Mouse (Mus musculus) kidney, embryonic 15.5 days (tissue): ENCODE measurements around the gene Slc24a4. TPM values are rescaled to one million over a fixed set of nuclear protein-coding genes. Genes with fewer than 3 reads are reported as not detected.

Experiments used
- ATAC-seq: fragments of 200-750 bp; cut with Nextera tagmentation; replicated peaks from 2 replicates; pipeline ENCODE4 v1.8.0; 2017; ENCODE audit warnings: moderate TSS enrichment; ENCODE audit not compliant: low FRiP score
- H3K27ac ChIP-seq: fragments of 300-500 bp; sonication (generic); 2 replicates; pipeline ENCODE4 v1.5.1; 2015; ENCODE audit warnings: mild to moderate bottlenecking, inconsistent platforms
- H3K27me3 ChIP-seq: fragments of 300-500 bp; sonication (generic); 2 replicates; pipeline ENCODE4 v1.6.1; 2015; ENCODE audit warnings: inconsistent platforms
- H3K36me3 ChIP-seq: fragments of 300-500 bp; sonication (generic); 2 replicates; pipeline ENCODE4 v1.6.1; 2015; ENCODE audit warnings: inconsistent platforms
- H3K4me1 ChIP-seq: fragments of 300-500 bp; sonication (generic); 2 replicates; pipeline ENCODE4 v1.6.1; 2015; ENCODE audit warnings: inconsistent platforms
- H3K4me2 ChIP-seq: fragments of 300-500 bp; sonication (generic); 2 replicates; pipeline ENCODE4 v1.6.1; 2015; ENCODE audit warnings: moderate library complexity, mild to moderate bottlenecking, inconsistent platforms
- H3K4me3 ChIP-seq: fragments of 300-500 bp; sonication (generic); replicated peaks from 2 replicates; pipeline ENCODE4 v1.5.1; 2015; ENCODE audit warnings: mild to moderate bottlenecking, inconsistent platforms
- H3K9ac ChIP-seq: fragments of 300-500 bp; sonication (generic); 2 replicates; pipeline ENCODE4 v1.6.1; 2015; ENCODE audit warnings: mild to moderate bottlenecking, inconsistent platforms
- H3K9me3 ChIP-seq: fragments of 300-500 bp; sonication (generic); replicated peaks from 2 replicates; pipeline ENCODE4 v1.6.1; 2016; ENCODE audit warnings: inconsistent platforms
- WGBS: fragments of 180-500 bp; shearing (Covaris S2); methylation state at CpG from one replicate; pipeline ENCODE4 v1.1.7; 2015; ENCODE audit warnings: mixed read lengths; 5-methylcytosine and 5-hydroxymethylcytosine counted together
- polyA plus RNA-seq: library from polyadenylated mRNA; unstranded; fragments of >200 nt; fragmentation: Nextera tagmentation; extraction: Ambion mirVana; gene quantifications from 2 replicates; pipeline ENCODE4 v1.2.1, GENCODE M21; 2015

Gene Slc24a4
- polyA plus RNA-seq, 1 experiment from 2014 or later: 0.06 TPM

GRCm38 (mm10) chr12:102128791-102129507 lies 416 bp downstream of the Slc24a4 start:
- Histone ChIP-seq H3K9me3 (no peaks in the 10 kb centered on the region), H3K27me3 (peaks cover 73% of the 10 kb centered on the region), H3K9ac (peak overlapping the region; percentile 36; the same call in 1 of the 2 replicates), H3K36me3 (no peaks in the 10 kb centered on the region), H3K4me1 (peaks cover 22% of the 10 kb centered on the region), H3K4me2 (peak overlapping the region; percentile 99), H3K4me3 (peak overlapping the region; percentile 58), H3K27ac (no peak overlapping the region)
- WGBS: under 1% methylated on average over 72 of the region's 73 CpGs
- peak; percentile 87 for ATAC-seq

- Histone ChIP-seq H3K4me1 (peaks cover 22% of the 10 kb centered on the region), H3K27ac (no peak overlapping the region), H3K36me3 (no peaks in the 10 kb centered on the region), H3K27me3 (peaks cover 73% of the 10 kb centered on the region), H3K9me3 (no peaks in the 10 kb centered on the region), H3K4me3 (peak overlapping the region; percentile 58), H3K4me2 (peak overlapping the region; percentile 99), H3K9ac (0 out of 2 replicates have a peak overlapping the region, but pooled peaks have one; percentile 36)
- 0 out of 2 replicates have a peak, but pooled peaks have one; percentile 13 for ATAC-seq
- under 1% methylated on average over 14 of the region's 14 CpGs for WGBS
Observed at GRCm38 (mm10) chr12:102129508-102130030, 1.0 kb downstream of the Slc24a4 start.

GRCm38 (mm10) chr12:102139710-102140109 lies 11.2 kb downstream of the Slc24a4 start:
- no peaks in the 10 kb centered on the region for H3K27me3 ChIP-seq
- no peak overlapping the region for H3K4me3 ChIP-seq
- WGBS: 84% methylated on average over 10 of the region's 10 CpGs
- H3K27ac ChIP-seq: no peak overlapping the region
- H3K9me3 ChIP-seq: no peaks in the 10 kb centered on the region
- no peaks in the 10 kb centered on the region for H3K4me1 ChIP-seq
- H3K36me3 ChIP-seq: no peaks in the 10 kb centered on the region
- H3K4me2 ChIP-seq: no peak overlapping the region
- ATAC-seq: no peak
- H3K9ac ChIP-seq: no peak overlapping the region

- Histone ChIP-seq H3K27ac (no peak overlapping the region), H3K9me3 (no peaks in the 10 kb centered on the region), H3K9ac (no peak overlapping the region), H3K4me3 (no peak overlapping the region), H3K36me3 (no peaks in the 10 kb centered on the region), H3K27me3 (no peaks in the 10 kb centered on the region), H3K4me2 (no peak overlapping the region), H3K4me1 (no peaks in the 10 kb centered on the region)
- WGBS: 63% methylated on average over 5 of the region's 5 CpGs
- ATAC-seq: no peak
Observed at GRCm38 (mm10) chr12:102141330-102141729, 12.8 kb downstream of the Slc24a4 start.

GRCm38 (mm10) chr12:102147678-102148077 lies 19.1 kb downstream of the Slc24a4 start:
- 55% methylated on average over 4 of the region's 4 CpGs for WGBS
- H3K4me2 ChIP-seq: no peak overlapping the region

GRCm38 (mm10) chr12:102148746-102149145 lies 20.2 kb downstream of the Slc24a4 start:
- ATAC-seq: no peak
- H3K4me1 ChIP-seq: no peaks in the 10 kb centered on the region
- no peak overlapping the region for H3K27ac ChIP-seq
- no peak overlapping the region for H3K4me3 ChIP-seq
- 91% methylated on average over 2 of the region's 2 CpGs for WGBS
- no peaks in the 10 kb centered on the region for H3K36me3 ChIP-seq
- no peak overlapping the region for H3K4me2 ChIP-seq
- H3K27me3 ChIP-seq: no peaks in the 10 kb centered on the region
- H3K9me3 ChIP-seq: no peaks in the 10 kb centered on the region
- no peak overlapping the region for H3K9ac ChIP-seq

More at GRCm38 (mm10) chr12:102147678-102148077, 19.1 kb downstream of the Slc24a4 start:
- Histone ChIP-seq H3K36me3 (no peaks in the 10 kb centered on the region), H3K9me3 (no peaks in the 10 kb centered on the region), H3K4me1 (no peaks in the 10 kb centered on the region), H3K9ac (no peak overlapping the region), H3K27ac (no peak overlapping the region), H3K4me3 (no peak overlapping the region), H3K27me3 (no peaks in the 10 kb centered on the region)
- no peak for ATAC-seq

- WGBS: 86% methylated on average over 7 of the region's 7 CpGs
- Histone ChIP-seq H3K36me3 (no peaks in the 10 kb centered on the region), H3K4me1 (no peaks in the 10 kb centered on the region), H3K9me3 (no peaks in the 10 kb centered on the region), H3K27me3 (no peaks in the 10 kb centered on the region), H3K4me3 (no peak overlapping the region), H3K27ac (no peak overlapping the region), H3K9ac (no peak overlapping the region), H3K4me2 (no peak overlapping the region)
- no peak for ATAC-seq
Observed at GRCm38 (mm10) chr12:102151185-102151584, 22.7 kb downstream of the Slc24a4 start.

- H3K9me3 ChIP-seq: no peaks in the 10 kb centered on the region
- WGBS: 82% methylated on average over 7 of the region's 7 CpGs
- H3K4me2 ChIP-seq: no peak overlapping the region
Observed at GRCm38 (mm10) chr12:102153796-102154195, 25.3 kb downstream of the Slc24a4 start.

GRCm38 (mm10) chr12:102154815-102155214 lies 26.3 kb downstream of the Slc24a4 start:
- 63% methylated on average over 1 of the region's 1 CpGs for WGBS
- Histone ChIP-seq H3K27ac (no peak overlapping the region), H3K36me3 (no peaks in the 10 kb centered on the region), H3K4me2 (no peak overlapping the region), H3K4me1 (no peaks in the 10 kb centered on the region), H3K27me3 (no peaks in the 10 kb centered on the region), H3K9me3 (no peaks in the 10 kb centered on the region), H3K9ac (no peak overlapping the region), H3K4me3 (no peak overlapping the region)
- ATAC-seq: no peak

More at GRCm38 (mm10) chr12:102153796-102154195, 25.3 kb downstream of the Slc24a4 start:
- Histone ChIP-seq H3K27me3 (no peaks in the 10 kb centered on the region), H3K27ac (no peak overlapping the region), H3K36me3 (no peaks in the 10 kb centered on the region), H3K4me3 (no peak overlapping the region), H3K4me1 (no peaks in the 10 kb centered on the region), H3K9ac (no peak overlapping the region)
- ATAC-seq: no peak

- no peak overlapping the region for H3K4me2 ChIP-seq
- ATAC-seq: no peak
- 87% methylated on average over 7 of the region's 7 CpGs for WGBS
- no peaks in the 10 kb centered on the region for H3K27me3 ChIP-seq
- no peak overlapping the region for H3K9ac ChIP-seq
- no peaks in the 10 kb centered on the region for H3K9me3 ChIP-seq
- H3K36me3 ChIP-seq: no peaks in the 10 kb centered on the region
- no peak overlapping the region for H3K27ac ChIP-seq
- H3K4me3 ChIP-seq: no peak overlapping the region
- no peaks in the 10 kb centered on the region for H3K4me1 ChIP-seq
Observed at GRCm38 (mm10) chr12:102164632-102165031, 36.1 kb downstream of the Slc24a4 start.

GRCm38 (mm10) chr12:102166691-102167261 lies 38.2 kb downstream of the Slc24a4 start:
- WGBS: 44% methylated on average over 5 of the region's 5 CpGs
- Histone ChIP-seq H3K36me3 (no peaks in the 10 kb centered on the region), H3K27ac (no peak overlapping the region), H3K4me3 (no peak overlapping the region), H3K4me2 (no peak overlapping the region), H3K27me3 (no peaks in the 10 kb centered on the region), H3K4me1 (no peaks in the 10 kb centered on the region), H3K9ac (no peak overlapping the region), H3K9me3 (no peaks in the 10 kb centered on the region)
- ATAC-seq: 0 out of 2 replicates have a peak, but pooled peaks have one; percentile 33

GRCm38 (mm10) chr12:102167302-102167701 lies 38.8 kb downstream of the Slc24a4 start:
- no peak for ATAC-seq
- Histone ChIP-seq H3K4me2 (no peak overlapping the region), H3K27me3 (no peaks in the 10 kb centered on the region), H3K9ac (no peak overlapping the region), H3K36me3 (no peaks in the 10 kb centered on the region), H3K4me3 (no peak overlapping the region), H3K27ac (no peak overlapping the region), H3K9me3 (no peaks in the 10 kb centered on the region), H3K4me1 (no peaks in the 10 kb centered on the region)
- 69% methylated on average over 5 of the region's 5 CpGs for WGBS
